In the genomic region with DNA sequence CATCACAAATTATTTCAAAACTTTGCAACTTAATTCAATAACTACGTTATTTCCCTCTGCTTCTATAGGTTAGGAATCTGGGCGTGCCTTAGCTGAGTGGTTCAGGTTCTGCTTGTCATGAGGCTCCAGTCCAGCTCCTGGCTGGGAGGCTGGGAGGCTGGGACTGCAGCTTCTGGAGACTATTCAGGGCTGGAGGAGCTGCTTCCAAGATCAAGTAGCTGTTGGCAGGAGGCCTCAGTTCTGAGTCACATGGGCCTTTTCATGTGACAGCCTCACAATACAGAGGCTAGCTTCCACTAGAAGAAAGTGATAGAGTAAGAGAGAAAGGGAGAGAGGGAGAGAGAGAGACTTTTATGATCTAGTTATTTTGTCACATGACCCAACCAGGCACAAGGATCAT, we compare ENCODE assay signal across 9 mouse cellular contexts.
DNase-seq lines count a peak whose midpoint lies in the region; ATAC-seq and TF ChIP-seq lines count a peak whose summit lies in the region.
"Had no signal": no experiment of that assay in that cellular context is flagged by ENCODE, and none has a peak within 500 bp of the region (broad histone marks: within the 10 kb centered on the region; RNA-seq: fewer than 3 reads in every experiment).

No protein-coding gene starts in this region.

- no peaks in the 10 kb centered on the region for H3K9me3 ChIP-seq in embryonic facial prominence, embryonic 14.5 days (ENCODE audit: control insufficient read depth, low read length)
- no peaks in the 10 kb centered on the region for H3K9me3 ChIP-seq in embryonic facial prominence, embryonic 10.5 days
- H3K9me3 ChIP-seq: liver, embryonic 13.5 days had no signal

- TF ChIP-seq CTCF in lung, adult 2 months (IDR thresholded peaks at IDR 0.05; ENCODE audit: insufficient read depth, low read length) = no peak

- intact Hi-C loops in heart, postnatal 36 days (cut with DNase I) = loop anchor here (5.0 kb wide), 1 partner anchor 87 kb away; no protein-coding TSS in a partner anchor

- no peaks in the 10 kb centered on the region for H3K27me3 ChIP-seq in embryonic facial prominence, embryonic 14.5 days (replicated peaks; ENCODE audit: control insufficient read depth, insufficient read depth, low read length)
- H3K27me3 ChIP-seq in embryonic facial prominence, embryonic 10.5 days (replicated peaks; ENCODE audit: low read depth, poor library complexity, severe bottlenecking) = no peaks in the 10 kb centered on the region
- H3K27me3 ChIP-seq: liver, embryonic 13.5 days had no signal

- H3K4me1 ChIP-seq in embryonic facial prominence, embryonic 14.5 days (ENCODE audit: control insufficient read depth, insufficient read depth, low read length) = 0 out of 2 replicates have a peak, but pooled peaks cover 3% of the 10 kb centered on the region
- H3K4me1 ChIP-seq in embryonic facial prominence, embryonic 10.5 days = peaks cover 23% of the 10 kb centered on the region
- H3K4me1 ChIP-seq in lung, adult 2 months (ENCODE audit: control insufficient read depth, insufficient read depth, low read length) = no peaks in the 10 kb centered on the region
- H3K4me1 ChIP-seq: liver, embryonic 13.5 days had no signal

- H3K27ac ChIP-seq in embryonic facial prominence, embryonic 14.5 days (replicated peaks; ENCODE audit: low read depth, low read length) = no peak overlapping the region
- H3K27ac ChIP-seq in embryonic facial prominence, embryonic 10.5 days (replicated peaks) = no peak overlapping the region
- H3K27ac ChIP-seq: liver, embryonic 13.5 days had no signal

- DNase-seq in embryonic facial prominence, embryonic 14.5 days (ENCODE audit: low spot score) = peak; percentile 67
- DNase-seq in embryonic facial prominence, embryonic 10.5 days (ENCODE audit: low spot score) = no peak
- DNase-seq in ZHBTc4 (ENCODE audit: low read depth, low spot score) = peak; percentile 5
- DNase-seq in fibroblast of lung, adult 2 months (ENCODE audit: low read depth) = peak; percentile 92
- DNase-seq in heart, postnatal 36 days = peak; percentile 70 to 71
- DNase-seq in lung, adult 2 months = peak; percentile 48
- DNase-seq in spleen, postnatal 36 days (ENCODE audit: low spot score in 2 of 2) = no peak
- DNase-seq in liver = no peak
- DNase-seq: liver, embryonic 13.5 days had no signal

- no peak overlapping the region for H3K4me2 ChIP-seq in embryonic facial prominence, embryonic 14.5 days (ENCODE audit: low read depth, low read length)
- H3K4me2 ChIP-seq: liver, embryonic 13.5 days had no signal

- no peak overlapping the region for H3K4me3 ChIP-seq in embryonic facial prominence, embryonic 14.5 days (ENCODE audit: low read depth, low read length)
- no peak overlapping the region for H3K4me3 ChIP-seq in embryonic facial prominence, embryonic 10.5 days
- H3K4me3 ChIP-seq in lung, adult 2 months (replicated peaks; ENCODE audit: extremely low read depth, low read depth, low read length) = no peak overlapping the region
- H3K4me3 ChIP-seq: liver, embryonic 13.5 days had no signal

- TF ChIP-seq POLR2A in lung, adult 2 months (IDR thresholded peaks at IDR 0.05; ENCODE audit: borderline replicate concordance, extremely low read depth, low read depth, low read length) = no peak

- H3K36me3 ChIP-seq in embryonic facial prominence, embryonic 14.5 days (ENCODE audit: control insufficient read depth, insufficient read depth, low read length) = no peaks in the 10 kb centered on the region
- H3K36me3 ChIP-seq in embryonic facial prominence, embryonic 10.5 days (replicated peaks) = no peaks in the 10 kb centered on the region
- H3K36me3 ChIP-seq: liver, embryonic 13.5 days had no signal

- H3K9ac ChIP-seq in embryonic facial prominence, embryonic 14.5 days (ENCODE audit: low read depth, low read length) = no peak overlapping the region
- H3K9ac ChIP-seq: liver, embryonic 13.5 days had no signal

- ATAC-seq in embryonic facial prominence, embryonic 14.5 days (ENCODE audit: low read depth) = no peak

- 55% methylated on average over 2 of the region's 2 CpGs for WGBS in embryonic facial prominence, embryonic 14.5 days
- 85% methylated on average over 2 of the region's 2 CpGs for WGBS in embryonic facial prominence, embryonic 10.5 days
- 27% methylated on average over 2 of the region's 2 CpGs for WGBS in lung, adult 2 months

Comparison
In these comparisons a context has a peak if more than half of its experiments do, and no peak if none do; other contexts are left out.
1. DNase-seq: peak in embryonic facial prominence, embryonic 14.5 days (single experiment), ZHBTc4 (single experiment), fibroblast of lung, adult 2 months (single experiment), heart, postnatal 36 days (2 of 2) and lung, adult 2 months (single experiment); none in embryonic facial prominence, embryonic 10.5 days (single experiment), spleen, postnatal 36 days (0 of 2) and liver (single experiment).